Mouse (Mus musculus) cerebellum, postnatal 4 days (tissue): ENCODE results near the gene 4931406P16Rik.
"Not testable (repeated sequence)": the region's sequence is repeated elsewhere in the genome, so short reads cannot be mapped to it uniquely, and the experiment has no call there.

ENCODE experiments used
- DNase-seq, 2 experiments: peaks; one replicate each; pipeline ENCODE4 v3.0.0; 2022; ENCODE audit warnings: low spot score in 2 of 2, mixed read lengths in 1 of 2

Gene 4931406P16Rik

DNA sequence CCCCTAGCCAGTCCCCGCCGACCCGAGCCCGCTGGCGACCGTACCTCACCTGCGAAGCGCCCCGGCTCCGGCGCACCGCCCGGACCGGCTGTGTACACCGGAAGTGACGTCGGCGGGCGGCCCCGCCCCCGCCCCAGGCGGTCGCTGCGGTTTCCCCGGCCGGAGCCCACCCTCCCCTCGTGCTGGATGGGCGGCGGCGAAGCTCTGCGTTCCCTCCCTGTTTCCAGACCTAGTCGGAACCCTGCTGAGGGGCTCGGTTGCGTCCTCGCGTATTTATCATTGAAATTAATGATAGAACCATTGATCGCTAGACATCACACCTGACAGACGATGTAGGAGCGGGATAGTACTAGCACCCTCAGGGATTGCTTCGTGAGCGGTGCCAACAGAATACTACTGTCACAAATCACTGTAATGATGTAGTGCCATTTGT is at the start of gene 4931406P16Rik:
Gene 4931406P16Rik (minus strand): TSS at position 109 of the 433 bp plus-strand sequence.
- DNase-seq = peak; percentile 80 to 94

DNA sequence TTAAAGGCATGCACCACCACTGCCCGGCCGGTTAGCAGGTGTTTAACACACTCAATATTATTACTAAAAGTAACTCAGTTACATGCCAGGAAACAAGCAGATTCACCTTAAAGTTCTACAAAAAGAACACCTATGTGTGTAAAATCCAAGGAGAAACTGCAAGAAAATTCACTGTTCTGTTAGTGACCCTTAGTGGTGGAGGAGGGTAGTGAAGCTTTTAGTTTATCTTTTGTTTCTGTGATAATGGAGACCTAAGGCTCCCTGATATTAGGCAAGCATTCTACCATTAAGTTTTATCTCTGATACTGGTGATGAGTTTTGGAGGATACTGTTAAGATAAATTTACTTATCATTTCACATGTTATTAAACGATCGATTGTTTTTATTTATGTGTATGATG is 42.3 kb upstream of the 4931406P16Rik start:
- DNase-seq = no peak

DNA sequence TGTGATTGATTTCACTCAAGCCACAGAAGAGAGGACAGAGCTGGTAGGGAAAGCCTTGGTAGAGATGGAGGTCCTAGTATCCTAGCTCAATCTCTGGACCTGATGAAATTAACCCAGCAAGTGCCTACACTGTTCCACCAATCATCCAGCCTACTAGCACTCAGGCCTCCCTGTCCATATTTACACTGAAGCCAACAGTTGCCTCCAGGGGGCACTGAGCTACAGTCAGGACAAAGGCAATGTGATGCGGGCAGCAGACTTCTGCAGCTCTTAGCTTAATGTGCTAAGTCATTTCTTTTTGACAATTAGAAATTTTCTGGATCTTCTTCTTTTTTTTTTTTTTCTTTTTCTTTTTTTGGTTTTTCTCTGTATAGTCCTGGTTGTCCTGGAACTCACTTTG is 38.6 kb upstream of the 4931406P16Rik start:
- DNase-seq = no peak

DNA sequence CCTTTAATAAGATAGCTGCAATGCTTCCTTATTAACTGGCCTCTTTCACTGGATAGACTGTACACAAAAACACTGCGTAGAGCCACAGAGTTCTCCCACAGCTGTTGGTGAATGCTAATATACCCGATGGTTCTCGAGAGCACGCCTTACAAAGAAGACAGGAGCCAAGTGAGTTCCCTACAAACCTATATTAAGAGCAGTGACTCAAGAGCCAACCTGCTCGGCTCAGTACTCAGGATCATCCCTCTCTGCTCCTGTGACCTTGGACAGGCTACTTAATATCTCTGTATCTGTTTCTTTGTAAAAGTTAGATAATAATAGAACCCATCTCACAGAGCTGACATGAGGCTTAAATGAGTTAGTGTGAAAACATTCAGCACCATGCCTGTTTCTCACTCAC is 36.8 kb upstream of the 4931406P16Rik start:
- no peak for DNase-seq

DNA sequence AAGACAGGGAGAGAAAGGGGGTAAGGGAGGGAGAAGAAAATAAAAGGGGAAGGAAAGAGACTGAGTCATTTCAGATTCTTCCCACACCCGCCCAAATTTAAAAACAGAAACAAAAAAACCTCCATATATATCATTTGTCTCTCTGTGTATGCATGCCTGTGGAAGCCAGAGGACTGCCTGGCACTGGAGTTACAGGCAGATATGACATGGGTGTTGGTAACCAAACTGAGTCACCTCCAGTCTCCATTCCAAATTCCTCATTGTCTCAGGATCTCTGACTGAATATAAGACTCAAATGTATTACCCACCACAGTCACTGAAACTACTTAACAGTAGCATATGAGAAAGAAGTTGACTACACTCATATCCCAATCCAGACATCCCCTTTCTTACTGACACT is 34.7 kb upstream of the 4931406P16Rik start:
- DNase-seq = no peak

DNA sequence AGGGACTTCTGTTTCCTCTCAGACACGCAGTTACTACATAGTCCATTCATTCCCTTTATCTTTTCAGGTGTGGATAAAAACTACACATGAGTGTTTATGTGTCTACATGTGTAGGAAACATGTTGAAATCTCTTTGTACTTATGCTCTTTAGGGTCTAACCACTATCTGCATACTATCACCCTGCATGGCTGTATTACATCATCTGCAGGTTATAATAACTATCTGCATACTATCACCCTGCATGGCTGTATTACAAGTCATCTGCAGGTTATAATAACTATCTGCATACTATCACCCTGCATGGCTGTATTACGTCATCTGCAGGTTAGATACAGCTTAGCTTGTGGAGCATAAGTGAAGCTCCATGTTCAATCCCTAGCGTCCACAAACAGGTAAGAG is 33.7 kb upstream of the 4931406P16Rik start:
- DNase-seq = no peak

DNA sequence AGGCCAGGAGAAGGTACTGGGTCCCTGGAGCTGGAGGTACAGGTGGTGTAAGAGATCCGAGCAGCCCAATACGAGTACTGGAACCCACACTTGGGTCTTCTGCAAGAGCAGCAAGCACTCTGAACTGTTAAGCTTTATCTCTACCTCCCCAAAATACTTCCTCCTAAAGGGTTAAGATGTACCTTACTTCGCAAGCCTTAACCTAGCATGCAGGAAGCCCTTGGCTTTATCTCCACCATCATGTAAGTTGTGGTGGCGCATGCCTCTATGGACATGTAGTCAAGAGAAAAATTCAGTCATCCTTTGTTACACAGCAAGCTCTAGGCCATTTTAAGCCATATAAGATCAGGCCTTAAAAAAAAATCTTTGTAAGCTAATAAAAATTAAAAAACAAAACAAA is 33.2 kb upstream of the 4931406P16Rik start:
- DNase-seq = no peak

DNA sequence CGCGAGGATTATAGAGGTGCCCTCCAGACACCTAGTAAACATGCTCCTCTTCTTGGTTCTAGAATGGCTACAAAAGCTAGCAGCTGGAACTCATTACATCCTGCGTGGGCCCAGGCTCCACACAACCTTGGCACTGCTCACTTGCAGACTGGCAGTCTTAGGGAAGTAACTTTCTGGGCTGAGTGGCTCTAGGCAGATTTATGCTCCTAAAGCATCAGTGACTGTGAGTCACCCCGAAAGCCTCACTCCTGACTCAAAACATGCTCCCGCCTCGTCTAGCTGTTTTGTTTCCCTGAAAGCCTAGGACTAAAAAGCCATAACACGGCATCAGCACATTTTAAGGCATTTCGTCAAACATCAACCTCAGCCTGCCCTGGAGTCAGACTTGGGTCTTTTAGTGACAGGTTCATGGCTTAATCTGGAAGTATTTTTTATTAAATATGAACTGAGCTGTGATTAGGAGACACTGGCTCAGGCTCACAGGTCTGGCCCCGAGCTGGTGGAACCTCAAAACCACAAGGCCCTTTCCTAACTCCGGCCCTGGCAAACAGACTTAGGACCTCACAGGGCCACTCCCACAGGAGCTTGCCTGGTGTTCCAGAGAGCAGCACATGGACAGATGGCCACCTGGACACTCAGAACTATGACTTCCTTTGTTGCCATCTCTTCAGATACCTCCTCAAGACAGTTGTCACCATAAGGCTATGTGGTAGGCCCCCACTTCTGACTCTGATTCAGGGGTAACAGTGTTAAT is 28.9 kb upstream of the 4931406P16Rik start:
- DNase-seq = no peak

DNA sequence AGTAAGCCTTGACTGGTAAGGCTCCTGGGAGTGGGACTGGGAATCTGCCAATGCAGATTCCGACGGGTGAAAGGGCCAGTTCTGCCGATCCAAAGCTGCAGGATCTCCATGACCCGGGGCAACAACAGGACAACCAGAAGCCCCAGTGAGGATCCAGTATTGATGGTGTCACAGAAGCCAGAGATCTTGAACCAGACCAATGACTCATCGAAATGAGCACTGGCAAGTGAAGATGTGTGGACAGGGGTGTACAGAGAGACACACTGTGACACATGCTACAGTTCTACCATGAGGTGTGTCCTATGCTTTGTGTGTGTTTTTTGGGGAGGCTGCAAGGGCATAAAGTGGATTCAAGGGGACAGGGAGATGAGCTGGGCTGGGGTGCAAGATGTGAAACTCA is 27.5 kb upstream of the 4931406P16Rik start:
- no peak for DNase-seq

DNA sequence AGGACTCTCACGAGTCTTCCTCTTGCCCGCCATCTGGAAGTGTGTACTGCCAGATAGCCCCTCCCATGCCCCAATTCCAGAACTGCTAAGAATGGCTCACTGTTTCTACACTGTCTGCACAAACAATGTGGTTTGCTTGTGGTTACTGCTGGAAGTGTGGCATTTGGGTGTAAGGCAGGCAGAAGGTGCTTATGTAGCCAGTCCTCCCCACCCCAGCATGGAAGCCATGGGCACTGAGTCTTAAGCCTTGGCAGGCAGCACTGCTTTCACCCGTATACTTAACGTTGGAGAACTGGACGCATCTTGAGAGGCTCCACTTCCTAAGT is 25.8 kb upstream of the 4931406P16Rik start:
- DNase-seq = no peak

DNA sequence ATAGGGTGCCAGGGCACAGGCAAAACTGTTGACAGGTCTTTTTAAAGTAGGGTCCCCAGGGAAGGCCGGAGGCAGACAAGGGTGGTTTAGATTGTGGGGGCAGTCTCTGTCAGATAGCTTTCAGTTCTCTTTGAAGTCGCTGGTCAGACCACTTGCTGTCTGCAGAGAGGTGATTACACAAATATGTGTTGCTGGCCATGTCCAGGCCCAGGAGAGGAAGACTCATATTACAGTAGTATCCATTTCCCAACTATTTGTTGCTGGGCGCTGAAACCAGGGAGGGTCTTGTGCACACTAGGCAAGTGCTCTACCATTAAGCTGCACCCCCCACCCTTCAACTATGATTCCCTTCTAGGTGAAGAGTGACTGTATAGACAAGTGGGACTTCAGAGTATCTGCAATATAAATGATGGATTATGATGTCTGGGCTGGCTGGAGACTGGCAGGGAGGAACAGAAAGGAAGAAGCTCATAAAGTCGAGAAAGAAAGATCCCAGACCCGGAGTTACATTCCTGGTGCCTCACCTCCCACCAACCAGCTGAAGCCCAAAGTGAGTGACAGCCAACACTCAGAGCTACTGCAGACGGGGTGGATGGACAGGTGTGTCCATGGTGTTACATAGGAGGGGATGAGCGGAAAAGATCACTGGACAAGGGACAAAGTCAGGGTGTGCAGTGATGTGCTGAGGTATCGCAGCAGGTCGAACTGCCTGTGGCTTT is 25.3 kb upstream of the 4931406P16Rik start:
- no peak for DNase-seq

DNA sequence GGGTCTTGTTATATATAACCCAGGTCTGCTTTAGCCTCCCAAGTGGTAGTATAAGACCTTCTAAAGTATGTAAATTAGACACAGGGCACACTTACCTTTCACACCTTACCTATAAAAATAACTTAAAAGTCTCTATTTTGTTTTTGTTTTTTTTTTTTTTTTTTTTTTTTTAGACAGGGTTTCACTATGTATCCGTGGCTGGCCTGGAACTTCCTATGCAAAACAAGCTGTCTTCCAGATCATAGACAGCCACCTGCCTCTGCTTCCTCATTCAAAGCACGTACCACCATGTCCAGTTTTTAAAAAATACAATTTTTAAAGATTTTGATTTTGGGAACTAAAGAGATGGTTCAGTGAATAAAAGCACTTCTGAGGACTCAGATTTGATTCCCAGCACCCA is 23.9 kb upstream of the 4931406P16Rik start:
- DNase-seq = no peak

DNA sequence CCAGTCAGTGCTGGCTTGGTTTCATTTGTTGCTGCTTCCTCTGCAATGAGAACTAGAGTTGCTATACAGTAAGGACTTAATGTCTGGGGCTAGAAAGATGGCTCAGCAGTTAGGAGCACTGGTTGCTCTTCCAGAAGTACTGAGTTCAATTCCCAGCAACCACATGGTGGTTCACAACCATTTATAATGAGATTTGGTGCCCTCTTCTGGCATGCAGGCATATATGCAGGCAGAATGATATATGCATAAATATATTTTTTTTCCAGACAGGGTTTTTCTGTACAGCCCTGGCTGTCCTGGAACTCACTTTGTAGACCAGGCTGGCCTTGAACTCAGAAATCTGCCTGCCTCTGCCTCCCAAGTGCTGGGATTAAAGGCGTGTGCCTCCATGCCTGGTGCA is 23.2 kb upstream of the 4931406P16Rik start:
- DNase-seq = not testable (repeated sequence)

DNA sequence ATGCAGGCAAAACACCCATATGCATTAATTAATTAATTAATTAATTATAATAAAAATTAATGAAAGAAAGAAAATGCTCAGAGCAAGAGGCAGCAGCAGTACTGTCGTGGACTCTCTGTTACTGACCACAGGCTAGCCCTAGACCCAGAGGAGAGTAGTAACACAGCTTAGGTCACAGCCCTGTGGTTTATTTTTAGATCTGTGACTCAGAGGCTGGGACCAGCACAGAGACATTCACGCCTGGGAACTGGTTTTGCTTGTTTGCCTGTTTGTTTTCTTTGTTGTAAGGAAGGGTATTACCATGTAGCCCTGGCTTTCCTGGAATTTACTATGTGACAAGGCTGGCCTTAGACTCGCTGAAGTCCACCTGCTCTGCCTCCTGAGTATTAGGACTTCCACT is 14.1 kb upstream of the 4931406P16Rik start:
- no peak for DNase-seq

DNA sequence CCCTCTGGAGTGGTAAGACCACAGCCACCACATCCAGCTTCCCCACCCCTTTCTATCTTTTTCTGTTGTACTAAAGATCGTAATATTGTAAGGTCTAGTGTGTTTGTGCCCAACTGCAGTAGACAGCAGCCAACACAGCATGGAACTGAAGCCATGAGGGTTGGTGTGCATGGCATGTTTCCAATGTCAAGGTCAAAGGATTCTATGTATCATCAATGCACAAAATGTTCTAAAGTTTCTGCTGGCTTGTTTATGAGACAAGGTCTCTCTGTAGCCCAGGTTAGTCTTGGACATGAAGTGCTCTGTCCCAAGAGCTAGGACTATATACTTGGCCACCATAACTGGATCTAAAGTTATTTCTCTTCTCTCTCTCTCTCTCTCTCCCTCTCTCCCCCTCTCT is 11.5 kb upstream of the 4931406P16Rik start:
- no peak for DNase-seq

DNA sequence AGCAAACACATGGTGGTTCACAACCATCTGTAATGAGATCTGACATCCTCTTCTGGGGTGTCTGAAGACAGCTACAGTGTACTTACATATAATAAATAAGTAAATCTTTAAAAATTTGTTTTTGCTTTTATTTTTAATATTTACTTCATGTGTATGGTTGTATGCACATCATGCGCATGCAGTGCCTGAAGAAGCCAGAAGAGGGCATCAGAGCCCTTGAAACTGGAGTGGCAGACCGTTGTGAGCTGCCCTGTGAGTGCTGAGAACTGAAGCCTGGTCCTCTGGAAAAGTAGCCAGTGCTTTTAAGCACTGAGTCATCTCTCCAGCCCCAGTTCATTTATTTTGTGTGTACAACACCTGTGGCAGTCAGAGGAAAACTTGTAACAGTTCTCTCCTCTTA is 10.7 kb upstream of the 4931406P16Rik start:
- no peak for DNase-seq

DNA sequence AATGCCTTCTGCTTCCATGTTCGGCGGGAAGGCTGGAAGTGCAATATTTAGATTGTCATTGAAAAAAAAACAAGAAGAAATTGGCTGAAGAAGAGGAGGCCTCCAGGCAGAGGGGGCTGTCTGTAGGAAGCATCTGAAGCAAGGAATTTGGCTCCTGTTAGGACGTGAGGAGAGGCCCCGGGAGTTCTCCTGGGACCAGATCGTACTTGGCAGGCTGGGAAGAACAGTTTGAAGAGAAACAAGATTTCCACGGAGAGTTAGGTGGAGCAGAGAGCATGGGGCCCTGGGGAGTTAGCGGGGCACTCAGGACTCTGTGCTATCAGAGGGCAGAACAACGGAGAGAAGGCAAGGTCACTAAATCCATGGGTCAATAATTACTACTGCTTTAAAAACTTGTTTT is 10.0 kb upstream of the 4931406P16Rik start:
- no peak for DNase-seq

DNA sequence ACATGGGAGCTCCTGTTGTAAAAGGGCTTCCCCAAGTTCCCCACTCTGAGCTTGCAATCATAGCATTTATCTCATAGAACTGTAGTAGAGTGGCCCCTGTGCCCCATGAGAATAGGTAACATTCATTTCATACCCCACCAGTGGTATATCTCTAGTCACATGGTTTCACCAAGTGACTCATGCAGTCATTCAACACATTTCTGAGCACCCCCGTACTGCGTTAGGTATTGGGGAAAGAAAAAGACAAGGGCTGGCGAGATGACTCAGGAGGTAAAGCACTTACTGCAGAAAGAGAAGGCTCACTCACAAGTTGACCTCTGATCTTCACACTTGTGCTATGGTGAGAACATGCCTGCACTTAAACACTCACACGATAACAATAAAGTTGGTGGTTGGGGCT is 8.6 kb upstream of the 4931406P16Rik start:
- no peak for DNase-seq

DNA sequence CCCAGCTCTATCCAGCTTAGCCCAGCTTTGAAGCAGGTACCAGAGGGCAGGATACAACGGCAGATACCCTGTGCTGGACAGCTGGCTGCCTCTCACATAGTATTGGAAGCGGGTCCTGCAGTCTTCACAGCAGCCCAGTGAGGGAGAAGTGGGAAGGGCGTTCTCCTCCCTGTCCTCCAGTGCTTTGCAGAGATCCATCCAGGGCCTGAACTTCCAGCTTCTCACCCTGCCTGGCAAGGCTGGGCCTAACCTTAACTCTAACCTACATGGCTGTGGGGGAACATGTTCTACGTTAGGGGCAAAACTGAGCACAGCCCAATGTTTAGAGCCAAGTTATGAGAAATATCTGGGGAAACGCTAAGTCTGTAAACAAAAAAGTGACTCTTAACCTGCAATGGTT is 7.8 kb upstream of the 4931406P16Rik start:
- DNase-seq = no peak

DNA sequence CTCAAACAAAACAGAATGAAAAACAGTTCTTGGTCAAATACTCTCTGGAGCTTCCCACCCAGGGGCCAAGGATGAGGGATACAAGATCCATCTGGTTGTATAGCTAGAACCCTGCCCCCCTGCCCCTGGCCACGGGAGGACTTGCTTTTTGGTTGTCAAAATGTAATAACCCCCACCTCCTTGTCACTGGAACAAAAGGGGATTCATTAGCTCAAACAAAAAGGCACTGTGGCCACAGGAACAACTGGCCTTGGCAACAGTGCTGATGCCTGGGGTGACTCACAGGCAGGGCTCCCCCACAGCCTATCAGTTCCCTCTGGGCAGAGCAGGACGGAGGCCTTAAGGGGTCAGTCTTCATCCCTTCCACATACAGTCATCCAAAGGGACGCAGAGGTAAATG is 6.6 kb upstream of the 4931406P16Rik start:
- peak in 1 of 2 experiments; percentile 20 for DNase-seq

DNA sequence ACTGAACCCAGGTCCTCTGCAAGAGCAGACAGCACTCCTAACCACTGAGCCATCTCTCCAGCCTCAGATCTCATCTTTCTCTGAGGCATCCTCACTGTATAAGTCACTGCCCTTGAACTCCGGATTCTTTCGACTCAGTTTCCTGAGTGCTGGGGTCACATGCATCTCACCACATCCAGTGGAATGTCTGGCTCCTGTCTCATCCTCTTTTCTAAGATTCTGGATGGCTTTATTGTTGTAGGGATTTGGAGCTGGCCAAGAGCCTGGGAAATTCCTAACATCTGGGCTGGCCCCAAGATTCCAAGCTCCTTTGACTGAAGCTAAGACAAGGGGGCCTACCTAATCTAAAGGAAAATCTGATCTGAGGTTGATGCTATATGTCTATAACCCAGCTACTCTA is 5.8 kb upstream of the 4931406P16Rik start:
- DNase-seq = no peak

DNA sequence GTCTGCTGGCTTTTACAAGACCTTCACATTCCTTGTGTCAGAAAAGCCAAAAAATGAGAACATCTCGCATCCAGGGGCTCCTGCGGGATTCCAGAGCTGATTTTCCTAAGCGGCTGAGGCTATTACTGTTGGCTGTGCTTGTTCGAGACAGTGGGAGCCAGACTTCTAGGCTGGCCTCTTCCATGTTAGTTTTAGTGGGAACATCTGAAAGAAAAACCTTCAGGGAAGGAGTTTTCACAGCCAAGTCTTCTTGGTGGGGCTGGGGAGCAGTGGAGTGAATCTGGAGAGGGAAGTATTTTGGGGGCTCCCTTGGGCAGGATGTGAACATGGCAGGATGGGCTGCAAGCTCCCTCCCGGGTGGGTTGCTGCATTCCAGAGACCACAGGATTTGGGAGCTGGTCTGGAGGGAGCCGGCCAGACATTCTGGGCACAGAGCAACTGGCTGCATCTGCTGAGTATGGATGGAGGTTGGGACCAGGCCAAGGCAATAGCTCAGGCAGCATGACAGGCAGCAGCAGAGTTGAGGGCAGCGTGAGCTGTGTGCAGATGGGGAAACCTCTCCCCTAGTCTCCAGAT is 4.6 kb upstream of the 4931406P16Rik start:
- DNase-seq = peak in 1 of 2 experiments; percentile 57

DNA sequence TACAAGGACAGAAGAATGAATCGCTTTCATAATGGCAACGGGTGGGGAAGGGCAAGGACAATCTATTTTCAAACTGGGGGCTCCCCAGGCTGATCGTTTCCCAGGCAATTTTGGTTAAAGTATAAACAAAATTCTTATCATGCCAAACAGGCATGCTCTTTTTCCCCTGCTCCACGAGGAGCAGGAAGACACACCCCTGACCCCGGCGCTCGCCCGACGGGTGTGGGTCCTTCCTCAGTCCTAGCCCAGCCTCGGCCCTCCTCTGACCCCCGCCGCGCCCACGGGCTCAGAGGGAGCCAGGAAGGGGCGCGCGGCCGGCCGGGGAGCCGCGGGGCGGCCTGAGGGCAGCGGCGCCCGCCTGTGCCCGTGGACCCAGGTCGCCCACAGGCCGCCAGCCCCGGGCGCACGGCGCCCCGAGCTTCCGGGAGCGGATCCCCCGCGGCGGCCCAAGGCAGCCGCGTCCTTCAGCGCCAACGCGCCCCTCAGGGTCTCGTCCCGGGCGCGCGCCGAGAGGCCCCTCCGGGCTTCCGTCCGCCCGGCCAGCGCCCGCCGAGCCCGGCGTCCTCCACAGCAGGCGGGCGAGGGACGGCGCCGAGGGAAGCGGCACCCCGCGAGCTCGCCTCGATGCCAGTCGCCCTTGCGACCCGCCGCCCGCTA is 437 bp downstream of the 4931406P16Rik start:
- DNase-seq = no peak
